Mouse (Mus musculus) embryonic fibroblast, embryonic 13.5 days (primary cell): Measurements from ENCODE around the gene Hoxc8.

ENCODE experiments used
- CTCF ChIP-seq: IDR thresholded peaks from 2 replicates; pipeline ENCODE4 v1.5.1; 2011; ENCODE audit warnings: mild to moderate bottlenecking, control low read depth, low read length, moderate library complexity, borderline replicate concordance; ENCODE audit not compliant: insufficient read depth
- POLR2A ChIP-seq: IDR thresholded peaks from 2 replicates; pipeline ENCODE4 v1.6.1; 2011; ENCODE audit warnings: low read depth, mild to moderate bottlenecking, control low read depth, low read length, moderate library complexity

DNA sequence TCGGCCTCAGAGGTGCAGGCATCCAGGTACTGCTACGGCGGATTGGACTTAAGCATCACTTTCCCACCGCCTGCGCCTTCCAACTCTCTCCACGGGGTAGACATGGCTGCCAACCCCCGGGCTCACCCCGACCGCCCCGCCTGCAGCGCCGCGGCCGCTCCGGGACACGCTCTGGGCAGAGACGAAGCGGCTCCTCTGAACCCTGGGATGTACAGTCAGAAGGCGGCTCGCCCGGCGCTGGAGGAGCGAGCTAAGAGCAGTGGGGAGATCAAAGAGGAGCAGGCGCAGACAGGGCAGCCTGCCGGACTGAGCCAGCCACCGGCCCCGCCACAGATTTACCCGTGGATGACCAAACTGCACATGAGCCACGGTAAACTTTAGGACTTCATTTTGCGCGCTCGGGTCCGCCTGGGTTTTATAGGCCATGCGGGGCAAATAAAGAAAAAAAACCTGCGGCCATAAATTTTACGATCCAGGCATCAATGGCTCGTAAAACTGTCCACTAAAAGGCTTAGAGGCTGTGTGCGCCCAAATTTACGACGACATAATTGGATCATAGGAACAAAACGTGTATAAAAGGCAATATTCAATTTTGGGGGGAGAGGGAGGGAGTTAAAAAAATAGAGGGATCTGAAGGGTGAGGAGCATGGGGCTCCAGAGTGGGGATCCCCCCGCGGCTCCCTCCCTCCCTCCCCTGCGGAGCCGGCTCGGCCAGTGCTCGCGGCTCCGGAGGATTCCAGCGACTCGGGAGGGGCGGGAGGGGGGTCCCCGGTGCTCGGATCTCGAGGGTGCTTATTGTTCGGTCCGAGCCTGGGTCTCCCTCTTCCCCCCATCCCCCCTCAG is 24.0 kb downstream of the Hoxc8 start:
- TF ChIP-seq CTCF (no peak), POLR2A (peak; percentile 24; the same call in 1 of the 2 replicates)
